Mouse (Mus musculus): ENCODE measurements around the gene Ap5s1. TPM values are rescaled to one million over a fixed set of nuclear protein-coding genes. Genes with fewer than 3 reads are reported as not detected.

Ap5s1 gene
- polyA plus RNA-seq, 1 experiment from 2014 or later: 41.9 TPM

GRCm38 (mm10) chr2:131179990-131180587, 26.8 kb upstream of the Ap5s1 start, which contains the start of gene Cenpb:
Gene Cenpb, minus strand, starts transcription at chr2:131180067.
- Histone ChIP-seq H3K36me3 (ENCODE audit: control insufficient read depth, insufficient read depth) (no peaks in the 10 kb centered on the region), H3K4me1 (ENCODE audit: control insufficient read depth, insufficient read depth, low read length) (peaks cover 27% of the 10 kb centered on the region), H3K9ac (ENCODE audit: low read length) (peak within 1 kb of the TSS; percentile 95), H3K4me2 (ENCODE audit: low read depth, low read length) (peak within 1 kb of the TSS; percentile 96), H3K9me3 (replicated peaks; ENCODE audit: control insufficient read depth, low read length) (no peaks in the 10 kb centered on the region), H3K27ac (ENCODE audit: low read length) (peak within 1 kb of the TSS; percentile 83), H3K27me3 (ENCODE audit: control insufficient read depth, insufficient read depth, low read length) (no peaks in the 10 kb centered on the region), H3K4me3 (ENCODE audit: low read length) (peak within 1 kb of the TSS; percentile 79)
- 3% methylated on average over 33 of the region's 57 CpGs for WGBS
- ATAC-seq (replicated peaks; ENCODE audit: extremely low read depth, insufficient read depth, low FRiP score): peak; percentile 85

GRCm38 (mm10) chr2:131186343-131186742, 20.5 kb upstream of the Ap5s1 start:
- peaks cover 22% of the 10 kb centered on the region for H3K4me1 ChIP-seq (ENCODE audit: control insufficient read depth, insufficient read depth, low read length)
- peak overlapping the region; percentile 78 for H3K9ac ChIP-seq (ENCODE audit: low read length)
- H3K36me3 ChIP-seq (ENCODE audit: control insufficient read depth, insufficient read depth): peaks cover 3% of the 10 kb centered on the region; the same call in 1 of the 2 replicates
- WGBS: 1% methylated on average over 14 of the region's 14 CpGs
- peak; percentile 79 for ATAC-seq (replicated peaks; ENCODE audit: extremely low read depth, insufficient read depth, low FRiP score)
- H3K4me3 ChIP-seq (ENCODE audit: low read length): peak overlapping the region; percentile 66
- no peaks in the 10 kb centered on the region for H3K27me3 ChIP-seq (ENCODE audit: control insufficient read depth, insufficient read depth, low read length)
- H3K27ac ChIP-seq (ENCODE audit: low read length): peak overlapping the region; percentile 95
- peak overlapping the region; percentile 76 for H3K4me2 ChIP-seq (ENCODE audit: low read depth, low read length)
- H3K9me3 ChIP-seq (replicated peaks; ENCODE audit: control insufficient read depth, low read length): no peaks in the 10 kb centered on the region

- Histone ChIP-seq H3K36me3 (ENCODE audit: control insufficient read depth, insufficient read depth) (peaks cover 9% of the 10 kb centered on the region), H3K4me1 (ENCODE audit: control insufficient read depth, insufficient read depth, low read length) (peaks cover 22% of the 10 kb centered on the region), H3K27ac (ENCODE audit: low read length) (peak within 1 kb of the TSS; percentile 95), H3K9me3 (replicated peaks; ENCODE audit: control insufficient read depth, low read length) (no peaks in the 10 kb centered on the region), H3K27me3 (ENCODE audit: control insufficient read depth, insufficient read depth, low read length) (no peaks in the 10 kb centered on the region), H3K9ac (ENCODE audit: low read length) (peak within 1 kb of the TSS; percentile 78), H3K4me3 (ENCODE audit: low read length) (peak within 1 kb of the TSS; percentile 66), H3K4me2 (ENCODE audit: low read depth, low read length) (peak within 1 kb of the TSS; percentile 76)
- WGBS: under 1% methylated on average over 43 of the region's 43 CpGs
- peak; percentile 91 for ATAC-seq (replicated peaks; ENCODE audit: extremely low read depth, insufficient read depth, low FRiP score)
Measured at GRCm38 (mm10) chr2:131186771-131187601, 19.9 kb upstream of the Ap5s1 start, which contains the start of the genes Cdc25b and Spef1. Gene Cdc25b, plus strand, starts transcription at chr2:131186949. Gene Spef1, minus strand, starts transcription at chr2:131187282.

- Histone ChIP-seq H3K4me3 (ENCODE audit: low read length) (peak overlapping the region; percentile 66), H3K27me3 (ENCODE audit: control insufficient read depth, insufficient read depth, low read length) (no peaks in the 10 kb centered on the region), H3K4me1 (ENCODE audit: control insufficient read depth, insufficient read depth, low read length) (peaks cover 22% of the 10 kb centered on the region), H3K4me2 (ENCODE audit: low read depth, low read length) (peak overlapping the region; percentile 76), H3K36me3 (ENCODE audit: control insufficient read depth, insufficient read depth) (peaks cover 12% of the 10 kb centered on the region), H3K9ac (ENCODE audit: low read length) (peak overlapping the region; percentile 78), H3K9me3 (replicated peaks; ENCODE audit: control insufficient read depth, low read length) (no peaks in the 10 kb centered on the region), H3K27ac (ENCODE audit: low read length) (peak overlapping the region; percentile 95)
- ATAC-seq (replicated peaks; ENCODE audit: extremely low read depth, insufficient read depth, low FRiP score): no peak
- 23% methylated on average over 3 of the region's 3 CpGs for WGBS
Measured at GRCm38 (mm10) chr2:131187602-131187922, 19.3 kb upstream of the Ap5s1 start.

GRCm38 (mm10) chr2:131188311-131188710, 18.6 kb upstream of the Ap5s1 start:
- peaks cover 19% of the 10 kb centered on the region for H3K36me3 ChIP-seq (ENCODE audit: control insufficient read depth, insufficient read depth)
- no peaks in the 10 kb centered on the region for H3K27me3 ChIP-seq (ENCODE audit: control insufficient read depth, insufficient read depth, low read length)
- H3K4me3 ChIP-seq (ENCODE audit: low read length): no peak overlapping the region
- peaks cover 22% of the 10 kb centered on the region for H3K4me1 ChIP-seq (ENCODE audit: control insufficient read depth, insufficient read depth, low read length)
- 90% methylated on average over 5 of the region's 5 CpGs for WGBS
- no peak for ATAC-seq (replicated peaks; ENCODE audit: extremely low read depth, insufficient read depth, low FRiP score)
- no peak overlapping the region for H3K9ac ChIP-seq (ENCODE audit: low read length)
- H3K27ac ChIP-seq (ENCODE audit: low read length): no peak overlapping the region
- peak overlapping the region; percentile 76; the same call in 1 of the 2 replicates for H3K4me2 ChIP-seq (ENCODE audit: low read depth, low read length)
- H3K9me3 ChIP-seq (replicated peaks; ENCODE audit: control insufficient read depth, low read length): no peaks in the 10 kb centered on the region

GRCm38 (mm10) chr2:131189521-131190309, 17.2 kb upstream of the Ap5s1 start:
- Histone ChIP-seq H3K27ac (ENCODE audit: low read length) (no peak overlapping the region), H3K9ac (ENCODE audit: low read length) (no peak overlapping the region), H3K4me2 (ENCODE audit: low read depth, low read length) (no peak overlapping the region), H3K27me3 (ENCODE audit: control insufficient read depth, insufficient read depth, low read length) (no peaks in the 10 kb centered on the region), H3K9me3 (replicated peaks; ENCODE audit: control insufficient read depth, low read length) (no peaks in the 10 kb centered on the region), H3K36me3 (ENCODE audit: control insufficient read depth, insufficient read depth) (peaks cover 31% of the 10 kb centered on the region), H3K4me3 (ENCODE audit: low read length) (no peak overlapping the region), H3K4me1 (ENCODE audit: control insufficient read depth, insufficient read depth, low read length) (peaks cover 22% of the 10 kb centered on the region)
- 58% methylated on average over 5 of the region's 5 CpGs for WGBS
- no peak for ATAC-seq (replicated peaks; ENCODE audit: extremely low read depth, insufficient read depth, low FRiP score)

- H3K4me2 ChIP-seq (ENCODE audit: low read depth, low read length): no peak overlapping the region
- H3K36me3 ChIP-seq (ENCODE audit: control insufficient read depth, insufficient read depth): peaks cover 36% of the 10 kb centered on the region
- H3K9ac ChIP-seq (ENCODE audit: low read length): no peak overlapping the region
- no peak overlapping the region for H3K27ac ChIP-seq (ENCODE audit: low read length)
- no peaks in the 10 kb centered on the region for H3K9me3 ChIP-seq (replicated peaks; ENCODE audit: control insufficient read depth, low read length)
- no peak for ATAC-seq (replicated peaks; ENCODE audit: extremely low read depth, insufficient read depth, low FRiP score)
- H3K4me3 ChIP-seq (ENCODE audit: low read length): no peak overlapping the region
- H3K27me3 ChIP-seq (ENCODE audit: control insufficient read depth, insufficient read depth, low read length): no peaks in the 10 kb centered on the region
- H3K4me1 ChIP-seq (ENCODE audit: control insufficient read depth, insufficient read depth, low read length): peaks cover 22% of the 10 kb centered on the region
- 58% methylated on average over 10 of the region's 10 CpGs for WGBS
Measured at GRCm38 (mm10) chr2:131190344-131191004, 16.4 kb upstream of the Ap5s1 start.

GRCm38 (mm10) chr2:131191005-131191390, 15.9 kb upstream of the Ap5s1 start:
- Histone ChIP-seq H3K4me1 (ENCODE audit: control insufficient read depth, insufficient read depth, low read length) (peaks cover 18% of the 10 kb centered on the region), H3K9me3 (replicated peaks; ENCODE audit: control insufficient read depth, low read length) (no peaks in the 10 kb centered on the region), H3K27me3 (ENCODE audit: control insufficient read depth, insufficient read depth, low read length) (no peaks in the 10 kb centered on the region), H3K27ac (ENCODE audit: low read length) (no peak overlapping the region), H3K4me3 (ENCODE audit: low read length) (no peak overlapping the region), H3K9ac (ENCODE audit: low read length) (no peak overlapping the region), H3K36me3 (ENCODE audit: control insufficient read depth, insufficient read depth) (peaks cover 36% of the 10 kb centered on the region), H3K4me2 (ENCODE audit: low read depth, low read length) (no peak overlapping the region)
- 76% methylated on average over 7 of the region's 7 CpGs for WGBS
- no peak for ATAC-seq (replicated peaks; ENCODE audit: extremely low read depth, insufficient read depth, low FRiP score)
